Mouse (Mus musculus) intestine, postnatal 0 days (tissue): ENCODE data around the gene Gjb6. TPM values are rescaled to one million over a fixed set of nuclear protein-coding genes. Genes with fewer than 3 reads are reported as not detected.

Source experiments
- ATAC-seq: fragments of 200-750 bp; cut with Nextera tagmentation; 2 replicates; pipeline ENCODE4 v1.8.0; 2017; ENCODE audit warnings: mild to moderate bottlenecking, moderate TSS enrichment, moderate library complexity
- H3K27ac ChIP-seq: fragments of 300-500 bp; sonication (generic); 2 replicates; pipeline ENCODE4 v1.5.1; 2014; ENCODE audit warnings: mild to moderate bottlenecking, low read depth, low read length, moderate library complexity
- H3K27me3 ChIP-seq: fragments of 300-500 bp; sonication (generic); replicated peaks from 2 replicates; pipeline ENCODE4 v1.6.1; 2014; ENCODE audit warnings: low read length, mixed read lengths; ENCODE audit not compliant: control insufficient read depth, insufficient read depth
- H3K36me3 ChIP-seq: fragments of 300-500 bp; sonication (generic); 2 replicates; pipeline ENCODE4 v1.6.1; 2014; ENCODE audit warnings: mild to moderate bottlenecking, moderate library complexity; ENCODE audit not compliant: control insufficient read depth, insufficient read depth
- H3K4me1 ChIP-seq: fragments of 300-500 bp; sonication (generic); replicated peaks from 2 replicates; pipeline ENCODE4 v1.6.1; 2014; ENCODE audit warnings: antibody characterized with exemption, low read length, mixed read lengths; ENCODE audit not compliant: control insufficient read depth, insufficient read depth
- H3K4me2 ChIP-seq: fragments of 300-500 bp; sonication (generic); replicated peaks from 2 replicates; pipeline ENCODE4 v1.6.1; 2014; ENCODE audit warnings: low read depth, mild to moderate bottlenecking, moderate library complexity
- H3K4me3 ChIP-seq: fragments of 300-500 bp; sonication (generic); 2 replicates; pipeline ENCODE4 v1.5.1; 2014; ENCODE audit warnings: low read depth, low read length
- H3K9ac ChIP-seq: fragments of 300-500 bp; sonication (generic); 2 replicates; pipeline ENCODE4 v1.6.1; 2014; ENCODE audit warnings: mild to moderate bottlenecking, low read depth, low read length
- H3K9me3 ChIP-seq: fragments of 300-500 bp; sonication (generic); 2 replicates; pipeline ENCODE4 v1.6.1; 2016; ENCODE audit warnings: mixed run types; ENCODE audit not compliant: control insufficient read depth
- CTCF ChIP-seq: sonication (generic); IDR thresholded peaks from 2 replicates; pipeline ENCODE4 v1.5.1; 2016; ENCODE audit warnings: low read depth, mild to moderate bottlenecking, control low read depth, antibody characterized with exemption, moderate library complexity
- WGBS: fragments of 180-500 bp; shearing (Covaris S2); extraction: QIAGEN DNeasy Blood & Tissue Kit; methylation state at CpG from one replicate; pipeline ENCODE4 v1.1.7; 2014; 5-methylcytosine and 5-hydroxymethylcytosine counted together
- polyA plus RNA-seq: library from polyadenylated mRNA; unstranded; fragments of >200 nt; fragmentation: Nextera tagmentation; extraction: Ambion mirVana; gene quantifications from 2 replicates; pipeline ENCODE4 v1.2.1, GENCODE M21; 2015

Gene Gjb6
- polyA plus RNA-seq, result 0.33 and 0.63 TPM in 2 replicates

- no peaks in the 10 kb centered on the region for H3K9me3 ChIP-seq
- no peak for ATAC-seq
- no peaks in the 10 kb centered on the region for H3K4me1 ChIP-seq
- H3K36me3 ChIP-seq, result no peaks in the 10 kb centered on the region
- 3% methylated on average over 31 of the region's 33 CpGs for WGBS
- H3K9ac ChIP-seq, result no peak within 1 kb of the TSS
- no peak within 1 kb of the TSS for H3K27ac ChIP-seq
- no peak for TF ChIP-seq CTCF
- H3K4me3 ChIP-seq, result peak within 1 kb of the TSS; percentile 39
- peak within 1 kb of the TSS; percentile 70 for H3K4me2 ChIP-seq
- H3K27me3 ChIP-seq, result peaks cover 22% of the 10 kb centered on the region
These were observed at the start of gene Gjb6 for GRCm38 (mm10) chr14:57133161-57133661. TSS of gene Gjb6 (minus strand) at chr14:57133611.

DNA sequence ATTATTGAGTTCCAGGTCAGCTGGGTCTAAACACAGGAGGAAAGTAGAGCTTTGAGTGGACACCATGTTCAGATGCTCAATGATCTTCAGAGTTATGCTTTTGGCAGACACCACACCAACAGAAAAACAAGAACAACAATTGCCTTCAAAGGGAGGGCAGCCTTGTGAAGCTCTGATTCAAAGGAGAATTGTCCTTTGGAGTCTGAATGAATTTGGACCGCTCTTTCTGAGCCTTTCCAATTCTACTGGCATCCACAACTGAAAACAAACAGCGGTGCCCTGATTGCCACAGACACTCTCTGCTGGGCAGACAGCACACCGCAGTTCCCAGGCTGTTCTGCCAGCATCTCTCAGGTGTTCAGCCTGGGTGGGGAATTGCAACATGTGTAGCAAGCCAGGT is 32.1 kb upstream of the Gjb6 start:
- no peak for TF ChIP-seq CTCF
- Histone ChIP-seq H3K27me3 (no peaks in the 10 kb centered on the region), H3K36me3 (no peaks in the 10 kb centered on the region), H3K4me2 (no peak overlapping the region), H3K9me3 (no peaks in the 10 kb centered on the region), H3K27ac (no peak overlapping the region), H3K9ac (no peak overlapping the region), H3K4me3 (no peak overlapping the region), H3K4me1 (no peaks in the 10 kb centered on the region)
- 87% methylated on average over 3 of the region's 3 CpGs for WGBS
- ATAC-seq, result no peak

GRCm38 (mm10) chr14:57161833-57162232 is 28.4 kb upstream of the Gjb6 start:
- H3K4me3 ChIP-seq, result no peak overlapping the region
- no peak overlapping the region for H3K9ac ChIP-seq
- no peaks in the 10 kb centered on the region for H3K9me3 ChIP-seq
- no peaks in the 10 kb centered on the region for H3K27me3 ChIP-seq
- H3K27ac ChIP-seq, result no peak overlapping the region
- no peak for ATAC-seq
- no peaks in the 10 kb centered on the region for H3K4me1 ChIP-seq
- no peaks in the 10 kb centered on the region for H3K36me3 ChIP-seq
- no peak overlapping the region for H3K4me2 ChIP-seq
- WGBS, result 53% methylated on average over 2 of the region's 2 CpGs
- no peak for TF ChIP-seq CTCF

DNA sequence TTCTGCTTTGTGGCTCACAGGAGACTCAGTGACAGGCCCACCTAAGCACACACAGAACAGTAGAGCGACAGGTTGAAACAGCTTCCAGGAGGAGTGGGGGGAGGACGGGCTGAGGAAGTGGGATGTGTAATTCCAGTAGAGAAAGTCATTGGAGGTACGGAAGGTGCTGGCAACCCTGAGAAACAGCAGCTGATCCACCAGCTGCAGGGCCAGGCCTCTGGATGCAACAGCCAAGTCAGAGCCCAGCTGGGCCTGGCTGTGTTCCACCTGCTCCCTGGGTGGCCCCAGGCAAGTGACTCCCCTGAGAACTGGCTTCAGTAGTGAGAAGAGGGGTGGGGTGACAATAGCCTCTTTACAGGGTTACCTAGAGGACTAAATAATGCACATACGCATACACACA is 27.8 kb upstream of the Gjb6 start:
- H3K27ac ChIP-seq, result no peak overlapping the region
- peak; percentile 45 for ATAC-seq

DNA sequence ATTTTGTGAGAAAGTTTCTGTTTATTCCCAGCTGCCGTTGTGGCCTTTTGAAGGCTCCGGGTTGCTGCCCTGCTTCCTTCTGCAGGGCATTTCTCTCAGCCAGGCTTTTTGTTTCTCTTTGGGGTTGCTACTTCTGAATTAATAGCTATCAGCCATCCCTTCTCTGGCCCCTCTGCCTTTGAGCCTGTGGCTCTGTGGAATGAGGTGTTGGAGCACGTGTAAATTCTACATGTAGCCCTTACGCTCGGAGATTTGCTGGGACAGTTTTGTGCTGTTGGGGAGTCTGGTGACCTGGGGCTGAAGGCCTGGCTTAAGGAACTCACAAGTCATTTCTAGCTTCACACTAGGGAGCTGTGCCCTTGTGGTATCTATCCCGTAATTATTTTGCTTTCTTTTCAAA is 21.5 kb upstream of the Gjb6 start:
- no peak for TF ChIP-seq CTCF
- H3K27me3 ChIP-seq, result no peaks in the 10 kb centered on the region
- 50% methylated on average over 6 of the region's 6 CpGs for whole genome bisulfite sequencing
- no peaks in the 10 kb centered on the region for H3K4me1 ChIP-seq
- H3K4me2 ChIP-seq, result no peak overlapping the region
- no peak overlapping the region for H3K27ac ChIP-seq
- no peaks in the 10 kb centered on the region for H3K9me3 ChIP-seq
- no peak overlapping the region for H3K4me3 ChIP-seq
- H3K36me3 ChIP-seq, result no peaks in the 10 kb centered on the region
- ATAC-seq, result no peak
- no peak overlapping the region for H3K9ac ChIP-seq

More for the DNA sequence above, 27.8 kb upstream of the Gjb6 start:
- Histone ChIP-seq H3K4me3 (no peak overlapping the region), H3K36me3 (no peaks in the 10 kb centered on the region), H3K4me2 (no peak overlapping the region; the same call in 1 of the 2 replicates), H3K4me1 (no peaks in the 10 kb centered on the region), H3K9ac (no peak overlapping the region), H3K9me3 (no peaks in the 10 kb centered on the region), H3K27me3 (no peaks in the 10 kb centered on the region)
- no peak for TF ChIP-seq CTCF
- WGBS, result 57% methylated on average over 4 of the region's 4 CpGs

DNA sequence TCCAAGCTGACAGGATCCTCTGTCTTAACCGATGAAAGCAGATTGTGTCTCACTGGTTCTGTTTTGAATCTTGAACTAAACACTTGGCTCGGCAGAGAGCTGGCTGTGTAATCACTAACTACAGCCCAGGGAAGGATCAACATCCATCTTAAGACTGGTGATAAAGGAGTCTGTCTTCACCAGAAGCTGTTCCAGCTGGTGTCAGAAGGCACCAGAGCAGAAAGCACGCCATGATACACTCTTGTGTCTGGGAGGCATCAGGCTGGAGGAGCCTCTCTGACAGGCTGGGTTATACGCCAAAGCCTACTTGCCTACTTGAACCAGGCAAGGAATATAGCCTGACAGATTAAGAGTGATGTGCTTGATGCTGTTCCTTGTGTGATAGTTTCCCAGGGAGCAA is 12.3 kb upstream of the Gjb6 start:
- no peak overlapping the region for H3K9ac ChIP-seq
- 32% methylated on average over 4 of the region's 4 CpGs for WGBS
- no peaks in the 10 kb centered on the region for H3K4me1 ChIP-seq
- no peak overlapping the region for H3K4me2 ChIP-seq
- no peak overlapping the region for H3K4me3 ChIP-seq
- no peak for TF ChIP-seq CTCF
- H3K27ac ChIP-seq, result no peak overlapping the region
- H3K36me3 ChIP-seq, result no peaks in the 10 kb centered on the region
- no peaks in the 10 kb centered on the region for H3K27me3 ChIP-seq
- no peaks in the 10 kb centered on the region for H3K9me3 ChIP-seq
- ATAC-seq, result no peak

DNA sequence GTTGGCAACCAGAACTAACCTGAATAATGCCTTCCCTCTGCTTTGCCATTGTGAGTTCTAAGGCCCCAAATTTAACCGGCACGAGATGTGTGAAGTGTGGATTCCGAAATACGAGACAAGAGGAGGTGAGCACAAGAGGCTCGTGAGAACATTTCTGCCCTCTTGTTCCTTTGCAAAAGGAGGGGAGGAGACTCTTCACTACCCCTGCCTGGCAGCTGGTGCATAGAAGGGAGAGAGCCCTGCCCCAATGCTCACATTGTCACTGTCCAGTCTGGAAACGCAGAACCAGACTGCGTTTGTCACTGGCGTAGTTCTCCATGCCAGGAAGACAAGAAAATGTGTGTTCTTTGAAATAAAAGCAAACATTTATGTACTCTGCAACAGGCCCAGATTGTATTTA is 1.9 kb upstream of the Gjb6 start:
- H3K4me3 ChIP-seq, result no peak overlapping the region
- no peaks in the 10 kb centered on the region for H3K4me1 ChIP-seq
- ATAC-seq, result no peak
- no peak overlapping the region for H3K27ac ChIP-seq
- no peaks in the 10 kb centered on the region for H3K9me3 ChIP-seq
- no peak overlapping the region for H3K4me2 ChIP-seq
- 74% methylated on average over 8 of the region's 8 CpGs for WGBS
- H3K36me3 ChIP-seq, result no peaks in the 10 kb centered on the region
- no peak overlapping the region for H3K9ac ChIP-seq
- no peak for TF ChIP-seq CTCF
- H3K27me3 ChIP-seq, result peaks cover 22% of the 10 kb centered on the region
